Mouse (Mus musculus) inflammation-experienced regulatory T-cells, adult 6 months (primary cell): Measurements from ENCODE around the gene Dok3. TPM values are rescaled to one million over a fixed set of nuclear protein-coding genes. Genes with fewer than 3 reads are reported as not detected.

ENCODE experiments used
- ATAC-seq: one replicate; pipeline ENCODE4 v1.8.0; 2017
- polyA plus RNA-seq, 3 experiments: library from polyadenylated mRNA; unstranded; fragments of 100-300 nt; shearing (Covaris generic); gene quantifications; one replicate each; pipeline ENCODE4 v1.2.1; 2017

The Dok3 gene
- polyA plus RNA-seq, 3 experiments from 2014 or later, result 0.93 to 1.1 (median 1.1) TPM

DNA sequence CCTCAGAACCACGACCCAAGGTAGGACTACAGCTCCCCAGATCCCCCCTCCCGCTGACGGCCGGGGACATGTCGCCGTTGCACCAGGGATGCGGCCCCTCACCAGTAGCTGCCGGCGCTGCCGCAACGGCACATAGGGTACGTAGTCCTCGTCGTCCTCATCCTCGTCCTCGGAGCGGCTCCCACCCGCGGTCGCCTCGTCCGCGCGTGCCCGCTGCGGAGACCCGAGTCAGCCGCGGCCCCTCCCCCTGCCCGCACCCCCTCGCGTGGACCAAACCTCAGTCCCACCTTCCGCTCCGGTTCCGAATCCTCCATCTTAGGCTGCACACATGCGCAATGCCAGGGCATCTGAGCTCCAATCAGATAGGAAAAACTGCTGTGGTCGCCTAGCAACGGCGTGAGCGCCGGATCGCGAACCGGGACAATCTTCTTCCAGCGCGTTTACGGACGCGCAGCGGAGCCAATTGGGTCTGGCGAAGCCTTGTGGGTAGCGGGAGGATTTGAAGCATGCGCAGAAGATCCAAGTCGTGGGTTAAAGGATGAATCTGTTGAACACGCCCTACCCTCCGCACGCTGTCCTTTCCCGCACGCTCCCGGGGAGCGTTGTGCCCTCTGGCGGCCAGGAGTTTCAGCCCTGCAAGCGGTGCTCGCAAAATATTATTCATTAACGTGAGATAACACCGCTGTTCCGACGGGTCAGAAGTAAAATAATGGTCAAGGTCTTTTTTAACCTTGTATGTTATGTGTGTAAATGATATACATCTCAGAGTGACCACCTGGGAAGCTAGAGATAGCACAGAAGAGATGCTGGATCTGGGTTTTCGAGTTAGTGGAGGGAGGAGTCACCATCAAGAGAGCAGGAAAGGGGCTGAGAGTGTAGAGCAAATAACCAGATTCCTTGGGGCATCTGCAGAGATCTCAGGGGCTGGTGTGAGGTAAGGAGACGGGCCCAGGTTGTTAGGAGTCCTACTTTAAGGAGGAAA is 7.4 kb upstream of the Dok3 start, which contains the start of gene Ddx41:
TSS of gene Ddx41 (minus strand) at position 465 of the 982 bp plus-strand sequence.
- peak; percentile 98 for ATAC-seq

DNA sequence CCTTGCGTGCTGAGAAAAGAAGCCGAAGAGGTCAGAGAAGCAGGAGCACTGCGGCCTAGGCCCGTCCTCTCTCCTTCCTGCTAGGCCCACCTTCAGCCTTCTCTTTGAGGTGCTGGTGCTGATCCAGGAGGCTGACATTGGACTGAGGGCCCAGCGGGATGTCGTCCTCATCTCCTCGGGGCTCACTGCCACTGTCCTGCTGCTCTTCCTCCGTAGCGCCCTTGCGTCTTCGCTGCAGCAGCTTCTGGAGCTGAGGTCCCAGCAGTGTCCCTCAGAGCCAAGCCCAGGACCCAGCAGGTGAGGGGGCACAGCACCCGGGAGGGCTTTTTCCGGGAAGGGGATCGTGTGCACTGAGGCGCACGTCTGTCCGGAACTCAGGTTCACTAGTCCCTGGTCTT is 6.7 kb upstream of the Dok3 start:
- ATAC-seq, result no peak

DNA sequence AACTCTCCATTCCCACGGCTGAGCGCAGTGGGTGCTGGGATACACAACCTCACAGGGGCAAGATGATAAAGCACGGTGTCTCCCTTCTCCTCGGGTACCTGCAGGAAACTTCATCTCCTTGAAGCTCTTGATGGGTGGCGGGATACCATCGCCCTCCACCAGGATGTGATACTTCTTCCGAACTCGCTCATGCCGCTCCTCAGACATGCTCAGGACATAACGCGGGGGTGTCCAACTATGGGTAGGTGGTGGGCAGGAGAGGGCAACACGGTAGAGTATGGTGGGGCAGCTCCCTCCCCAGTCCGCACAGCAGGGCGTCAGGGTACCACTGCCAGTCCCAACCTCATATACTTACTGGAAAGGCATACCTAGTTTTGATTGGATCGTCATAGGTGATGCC is 6.1 kb upstream of the Dok3 start:
- no peak for ATAC-seq

DNA sequence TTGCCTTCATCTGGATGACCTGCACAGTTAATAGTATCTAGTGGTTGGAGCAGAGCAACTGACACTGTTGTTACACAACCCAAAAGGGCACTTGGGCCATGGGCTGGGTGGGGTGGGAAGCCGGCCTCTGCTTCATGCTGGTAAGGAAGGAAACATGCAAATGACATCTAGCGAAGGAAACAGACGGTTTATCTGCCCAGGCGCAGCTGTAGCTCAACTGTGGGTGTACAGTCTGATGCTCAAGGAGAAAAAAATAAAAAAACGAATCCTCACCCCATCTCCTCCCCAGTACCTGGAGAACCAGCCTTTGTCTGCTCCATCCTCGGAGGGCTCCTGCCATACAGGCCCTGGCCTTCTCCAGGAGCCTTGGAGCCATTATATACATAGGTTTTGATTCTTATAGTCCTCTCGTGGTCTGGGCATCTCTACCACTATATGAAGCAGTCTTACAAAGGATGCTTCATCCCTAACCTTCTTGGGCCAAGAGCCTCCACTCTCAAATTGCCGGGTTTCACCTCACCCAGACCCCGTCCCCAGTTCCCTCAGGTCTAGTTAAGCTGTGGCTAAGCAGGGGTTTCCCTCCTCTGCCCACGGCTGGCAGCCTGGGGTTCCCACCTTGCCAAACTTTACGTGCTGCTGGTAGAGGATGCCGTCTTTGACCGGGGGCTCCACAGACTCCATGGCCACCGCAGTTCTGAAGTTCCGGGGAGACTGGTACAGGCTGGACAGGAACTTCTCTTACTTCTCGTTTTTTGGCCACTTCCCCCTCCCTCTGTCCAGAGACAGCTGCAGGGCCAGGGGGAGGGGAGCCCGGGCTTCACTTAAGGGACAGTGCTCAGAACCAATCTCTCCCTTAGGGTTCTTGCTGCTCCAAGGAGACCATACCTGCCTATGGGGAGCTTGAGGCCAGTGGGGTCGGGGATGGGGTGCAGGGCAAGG is 993 bp downstream of the Dok3 start:
- ATAC-seq, result no peak

DNA sequence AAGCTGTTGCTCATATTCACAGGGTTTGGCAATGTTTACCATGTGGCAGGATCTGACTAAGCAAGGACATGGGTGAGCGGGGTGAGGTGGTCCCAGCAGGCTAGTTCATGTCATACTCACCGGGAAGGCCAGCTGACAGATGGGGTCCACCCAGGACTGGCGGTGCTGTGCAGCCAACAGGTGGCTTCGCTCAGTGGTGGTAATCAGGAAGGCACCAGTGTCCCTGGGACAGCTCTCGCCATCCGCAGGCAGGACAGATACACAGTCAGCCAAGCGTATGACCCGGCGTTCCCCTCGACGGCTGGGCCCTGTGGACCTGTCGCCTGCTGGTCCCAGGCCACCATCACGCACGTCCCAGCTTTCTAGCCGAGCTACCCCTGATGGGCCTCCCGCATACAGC is 1.9 kb downstream of the Dok3 start:
- ATAC-seq, result no peak

DNA sequence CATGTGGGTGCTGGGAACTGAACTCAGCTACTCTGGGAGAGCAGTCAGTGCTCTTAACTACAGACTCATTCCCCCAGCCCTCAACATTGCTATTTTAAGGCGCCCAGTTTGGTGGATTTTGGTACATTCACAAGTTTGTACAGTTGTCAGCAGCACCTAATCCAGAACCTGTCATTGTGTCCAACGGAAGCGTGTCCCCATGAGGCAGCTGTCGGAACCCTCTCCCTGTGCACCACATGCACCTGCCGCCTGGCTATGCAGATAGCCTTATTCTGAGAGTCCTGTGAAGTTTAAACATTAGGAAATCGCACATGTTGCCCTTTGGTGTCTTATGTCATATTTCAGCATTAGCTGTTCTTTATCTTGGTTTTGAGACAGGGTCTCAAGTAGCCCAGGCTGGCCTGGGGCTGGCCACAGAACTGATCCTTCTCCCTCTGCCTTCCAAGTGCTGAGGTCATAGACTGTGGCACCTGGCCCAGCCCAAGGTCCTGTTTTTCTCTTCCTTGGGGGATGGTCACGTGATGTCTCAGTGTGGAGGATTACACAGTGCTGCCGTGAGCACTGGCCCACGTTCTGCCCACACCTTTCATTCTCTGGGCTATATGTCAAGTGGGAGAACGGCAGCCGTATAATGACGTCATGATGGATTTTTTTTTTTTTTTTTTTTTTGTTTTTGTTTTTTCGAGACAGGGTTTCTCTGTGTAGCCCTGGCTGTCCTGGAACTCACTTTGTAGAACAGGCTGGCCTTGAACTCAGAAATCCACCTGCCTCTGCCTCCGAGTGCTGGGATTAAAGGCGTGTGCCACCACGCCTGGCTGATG is 3.2 kb downstream of the Dok3 start:
- ATAC-seq, result no peak

DNA sequence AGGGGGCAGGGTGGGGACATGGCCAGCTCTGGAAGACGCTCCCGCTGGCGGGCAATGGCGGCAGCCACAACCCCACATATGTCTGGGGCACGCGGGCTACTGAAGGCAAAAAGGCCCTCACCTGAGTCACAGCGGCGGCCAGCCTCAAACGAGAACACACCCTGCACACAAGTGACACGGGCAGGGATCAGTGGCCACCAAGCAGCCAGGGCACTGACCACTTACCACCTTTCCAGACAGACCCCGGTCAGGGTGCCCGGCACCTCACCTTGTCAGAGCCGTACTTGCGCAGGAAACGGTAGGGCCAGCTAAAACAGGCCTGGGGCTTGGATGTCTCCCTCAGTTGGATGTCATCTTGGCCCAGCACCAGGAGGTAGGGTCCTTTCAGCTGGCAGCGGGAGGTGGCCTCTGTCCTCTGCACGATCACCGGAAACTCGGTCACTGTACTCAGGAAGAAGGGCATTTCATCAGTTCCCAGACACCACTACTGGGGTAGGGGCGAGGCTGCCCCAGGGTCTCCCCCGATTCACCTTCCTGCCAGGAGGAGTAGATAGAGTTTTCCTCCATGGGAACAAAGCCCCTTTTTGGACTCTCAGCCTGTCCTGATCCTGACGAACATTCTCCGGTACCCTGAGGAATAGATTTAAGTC is 5.0 kb downstream of the Dok3 start:
- ATAC-seq, result no peak

DNA sequence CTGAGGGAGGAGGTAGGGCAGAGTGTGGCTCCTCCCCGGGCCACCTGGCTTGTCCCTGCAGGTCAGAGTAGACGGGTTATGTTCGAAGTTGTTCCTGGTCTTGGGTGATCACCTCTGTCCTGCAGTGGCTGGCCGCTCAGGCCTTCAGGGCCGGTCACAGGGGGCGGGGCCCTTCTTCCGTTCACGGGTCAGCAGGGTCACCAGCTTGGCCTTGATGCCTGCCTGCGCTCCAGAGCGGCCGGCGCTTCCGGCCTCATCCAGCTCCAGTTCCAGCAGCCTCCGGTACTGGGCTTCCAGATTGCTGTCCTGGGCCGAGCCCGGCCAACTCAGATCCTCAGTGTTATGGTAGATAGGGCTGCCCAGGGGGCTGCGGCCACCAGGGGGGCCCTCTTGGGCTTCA is 5.8 kb downstream of the Dok3 start:
- ATAC-seq, result no peak

DNA sequence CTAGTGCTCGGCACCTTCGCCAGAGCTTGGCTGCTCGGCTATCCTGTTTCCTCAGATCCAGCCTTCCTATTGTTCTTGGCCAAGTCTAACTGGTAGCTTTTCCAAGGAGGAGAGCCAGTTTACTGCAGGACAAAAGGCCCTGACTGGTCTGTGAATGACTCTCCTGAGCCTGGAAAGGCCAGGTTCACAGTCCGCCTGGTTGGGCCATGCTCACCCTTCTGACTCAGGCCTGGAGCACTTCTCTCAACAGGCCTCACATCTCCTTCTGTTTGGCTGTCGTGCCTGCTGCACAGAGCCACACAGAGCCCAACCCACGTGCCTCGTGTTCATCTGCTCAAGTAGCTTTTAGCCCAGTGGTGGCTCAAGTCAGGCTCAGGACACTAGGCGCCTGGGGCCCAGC is 6.4 kb downstream of the Dok3 start:
- no peak for ATAC-seq

DNA sequence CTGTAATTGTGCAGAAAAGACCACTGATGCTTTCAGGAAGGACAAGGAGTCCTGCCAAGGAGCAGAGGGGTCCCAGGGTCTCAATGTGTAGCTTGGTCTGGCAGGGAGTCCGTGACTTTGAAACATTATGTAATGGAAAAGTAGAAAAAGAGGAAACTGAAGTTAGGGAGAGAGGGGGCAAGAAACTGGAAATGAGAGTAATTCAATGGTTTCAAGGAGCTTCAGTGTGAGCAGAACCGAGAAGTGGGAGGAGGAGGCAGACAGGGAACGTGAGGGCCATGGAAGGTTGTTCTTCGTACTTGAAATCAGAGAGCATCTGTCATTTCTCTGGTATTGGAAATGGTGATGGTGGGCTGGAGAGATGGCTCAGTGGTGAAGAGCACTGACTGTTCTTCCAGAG is 9.5 kb downstream of the Dok3 start:
- no peak for ATAC-seq

DNA sequence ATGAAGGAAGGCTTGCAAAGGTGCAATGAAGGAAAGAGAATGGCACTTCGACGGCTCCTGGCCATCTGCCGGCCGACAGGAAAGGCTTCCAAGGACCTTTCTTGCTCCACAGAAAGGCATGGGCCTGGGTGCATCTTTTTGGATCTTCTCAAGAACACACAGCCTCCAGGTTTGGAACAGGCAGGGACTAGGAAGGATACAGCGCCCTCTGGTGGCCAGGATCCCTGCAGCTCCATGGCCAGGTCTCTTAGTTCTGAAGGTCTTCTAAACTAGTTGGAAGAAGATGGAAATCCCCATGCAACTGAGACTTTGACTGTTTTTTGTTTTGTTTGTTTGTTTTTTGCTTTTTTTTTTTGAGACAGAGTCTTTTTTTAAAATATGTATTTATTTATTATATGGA is 12.1 kb downstream of the Dok3 start:
- ATAC-seq, result peak; percentile 35

DNA sequence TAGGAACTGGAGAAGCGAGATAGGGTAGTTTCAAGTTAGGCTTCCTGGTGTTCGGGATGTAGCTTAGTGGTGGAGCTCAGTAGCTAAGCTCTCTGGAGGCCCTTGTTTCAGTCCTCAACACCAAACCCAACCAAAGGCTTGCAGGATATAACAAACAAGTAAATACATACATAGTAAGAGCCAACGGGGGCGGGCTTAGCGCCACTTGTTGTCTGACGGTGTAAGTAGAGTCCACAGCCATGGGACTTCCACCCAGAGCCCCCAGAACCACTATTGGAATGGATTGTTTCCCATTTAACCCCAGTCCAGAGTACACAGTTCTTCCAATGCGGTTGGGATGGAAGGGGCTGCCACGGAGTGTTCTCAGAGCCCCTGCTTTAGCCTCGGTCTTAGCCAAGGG is 15.3 kb downstream of the Dok3 start:
- no peak for ATAC-seq

DNA sequence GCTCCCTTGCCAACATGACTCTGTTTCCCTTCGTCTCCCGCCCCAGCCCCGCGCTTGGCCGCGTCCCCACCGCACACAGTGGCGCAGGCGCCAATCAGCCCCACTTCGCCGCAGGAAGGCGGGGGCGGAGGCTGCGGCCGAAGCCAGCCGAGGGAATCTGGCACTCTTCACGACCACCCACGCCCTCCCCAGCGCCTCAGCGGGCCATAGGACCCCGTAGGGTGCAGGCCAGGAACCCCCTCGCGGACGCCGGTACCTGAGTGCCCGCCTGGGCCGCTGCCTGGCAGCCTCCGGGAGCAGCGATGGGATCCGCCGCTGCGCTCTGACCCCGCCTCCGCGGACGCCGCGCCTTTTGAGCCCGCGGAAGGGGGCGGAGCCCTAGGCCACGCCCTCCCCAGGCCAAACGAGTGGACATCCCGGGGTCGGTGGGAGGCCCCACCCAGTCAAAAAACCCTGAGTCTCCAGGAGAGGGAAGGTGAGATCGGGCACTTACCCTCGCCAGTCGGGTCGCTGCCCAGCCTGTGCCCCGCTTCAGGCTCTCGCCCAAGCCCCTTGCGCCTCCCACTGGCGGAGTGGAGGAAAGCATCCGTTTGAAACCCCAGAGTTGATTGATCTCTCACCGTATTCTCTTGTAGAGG is 15.9 kb downstream of the Dok3 start, which contains the start of gene Pdlim7:
TSS of gene Pdlim7 (minus strand) at position 566 of the 638 bp plus-strand sequence.
- peak; percentile 83 for ATAC-seq

DNA sequence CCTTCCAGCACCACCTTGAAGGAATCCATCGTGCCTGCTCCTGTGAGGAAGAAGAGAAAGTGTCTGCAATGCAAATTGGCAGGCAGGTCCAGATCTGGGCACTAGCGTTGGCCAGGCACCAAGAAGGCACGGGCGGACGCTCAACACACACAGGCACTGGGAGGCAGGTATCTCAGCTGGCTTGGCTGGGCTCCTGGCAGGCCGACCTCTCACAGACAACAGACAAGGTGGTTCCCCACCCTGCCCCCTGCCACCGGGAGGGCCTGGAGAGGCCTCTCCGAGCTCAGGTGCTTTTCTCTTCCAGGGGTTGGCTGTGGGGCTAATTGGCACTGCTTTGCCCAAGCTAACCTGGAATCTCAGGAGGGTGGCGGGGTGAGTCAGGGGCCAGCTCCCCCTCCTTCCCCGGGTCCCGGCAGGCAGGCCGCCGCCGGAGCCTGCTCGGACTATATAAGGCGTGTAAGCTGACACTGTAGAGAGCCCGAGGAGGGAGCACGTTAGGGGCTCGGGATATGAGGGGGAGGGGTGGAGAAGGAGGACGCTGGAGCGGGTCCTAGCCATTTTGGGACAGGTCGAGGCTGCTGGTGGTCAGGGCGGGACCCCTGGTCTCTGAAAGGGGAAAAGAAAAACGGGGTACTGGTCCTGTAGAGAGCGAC is 16.6 kb downstream of the Dok3 start:
- no peak for ATAC-seq

DNA sequence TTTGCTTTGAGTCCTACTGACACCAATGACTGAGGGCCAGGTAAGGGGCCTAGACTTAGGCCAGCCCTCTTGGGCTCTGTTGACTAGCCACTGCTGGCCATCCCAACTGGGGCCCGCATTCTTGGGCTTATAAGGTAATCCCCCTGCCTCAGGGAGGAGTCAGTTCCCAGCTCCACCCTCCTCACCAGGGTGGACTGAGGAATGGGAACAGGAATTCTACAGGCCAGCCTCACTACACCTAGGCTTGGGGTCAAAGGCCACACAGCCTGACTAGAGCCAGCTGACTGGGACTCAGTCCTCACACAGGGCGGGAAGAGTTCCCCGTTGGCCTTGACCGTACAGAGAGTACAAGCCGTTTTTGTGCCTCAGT is 17.6 kb downstream of the Dok3 start:
- no peak for ATAC-seq

DNA sequence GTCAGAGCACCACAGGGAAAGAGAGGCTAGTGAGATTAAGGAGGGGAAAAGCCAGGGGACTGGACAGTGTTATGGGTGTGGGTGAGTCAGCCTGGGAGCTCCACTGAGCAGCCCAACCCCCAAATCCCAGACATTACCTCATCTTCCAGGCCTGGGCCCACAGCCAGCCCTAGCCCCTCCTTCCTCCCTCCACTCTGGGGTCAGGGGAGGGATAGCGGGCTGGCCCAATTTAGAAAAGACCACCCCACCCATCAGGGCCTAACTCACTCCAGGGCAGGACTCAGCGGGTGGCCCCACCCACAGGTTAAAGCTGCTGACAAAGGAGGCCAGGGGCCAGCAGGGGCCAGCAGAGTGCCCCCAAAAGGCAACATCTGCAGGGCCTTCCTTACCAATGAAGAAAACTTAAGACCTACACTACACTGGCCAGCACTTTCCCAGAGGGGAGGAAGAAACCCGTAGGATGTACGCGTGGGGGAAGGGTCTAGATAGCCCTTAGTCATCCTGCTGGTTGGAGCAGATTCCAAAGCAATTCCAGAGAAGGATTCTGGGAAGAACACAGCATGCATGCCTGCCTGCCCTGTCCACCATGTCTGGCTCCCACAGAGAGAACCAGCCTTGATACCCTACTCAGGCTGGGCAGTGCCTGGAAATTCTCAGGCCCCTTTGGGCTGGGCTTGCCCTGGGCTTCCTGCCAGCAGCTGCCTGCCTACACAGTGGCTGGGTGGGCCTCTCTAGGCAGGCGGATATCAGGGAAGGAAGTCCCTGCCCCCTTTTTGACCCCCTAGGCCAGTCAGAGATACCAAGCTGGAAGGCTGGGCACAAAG is 18.2 kb downstream of the Dok3 start:
- no peak for ATAC-seq

DNA sequence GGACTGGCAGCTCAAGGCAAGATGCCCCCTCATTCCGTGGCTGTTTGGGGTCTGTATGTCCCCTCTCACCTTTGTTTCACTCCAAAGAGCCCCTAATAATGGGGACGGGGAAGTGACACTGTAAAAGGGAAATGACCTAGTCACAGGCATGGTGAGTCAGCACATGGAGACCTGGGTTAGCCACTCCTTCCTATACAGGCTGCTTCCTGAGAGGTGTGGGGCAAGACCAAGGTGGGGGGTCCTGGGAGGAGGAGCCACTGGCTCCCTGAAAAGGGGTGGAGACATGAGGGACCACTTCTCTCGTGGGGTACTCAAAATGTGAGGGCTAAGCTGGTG is 18.8 kb downstream of the Dok3 start:
- no peak for ATAC-seq

DNA sequence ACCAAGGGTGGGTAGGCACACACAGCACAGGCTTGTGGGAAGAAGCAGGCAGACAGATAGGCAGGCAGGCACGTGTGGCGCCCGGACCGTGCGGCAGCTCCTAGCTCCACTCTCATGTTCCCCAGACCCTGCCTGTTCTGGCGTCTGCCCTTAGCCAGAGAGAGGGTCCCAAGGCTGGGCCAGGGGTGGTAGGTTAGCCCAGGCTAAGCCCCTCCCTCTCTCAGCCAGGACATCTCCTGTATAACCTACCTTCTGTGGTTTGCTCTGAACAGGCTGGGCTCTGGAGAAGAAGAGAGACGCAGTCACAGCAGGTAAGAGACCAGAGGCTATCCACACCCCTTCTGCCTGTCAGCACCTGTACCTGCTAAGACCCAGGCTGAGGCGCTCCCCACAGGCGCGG is 20.6 kb downstream of the Dok3 start:
- ATAC-seq, result no peak

DNA sequence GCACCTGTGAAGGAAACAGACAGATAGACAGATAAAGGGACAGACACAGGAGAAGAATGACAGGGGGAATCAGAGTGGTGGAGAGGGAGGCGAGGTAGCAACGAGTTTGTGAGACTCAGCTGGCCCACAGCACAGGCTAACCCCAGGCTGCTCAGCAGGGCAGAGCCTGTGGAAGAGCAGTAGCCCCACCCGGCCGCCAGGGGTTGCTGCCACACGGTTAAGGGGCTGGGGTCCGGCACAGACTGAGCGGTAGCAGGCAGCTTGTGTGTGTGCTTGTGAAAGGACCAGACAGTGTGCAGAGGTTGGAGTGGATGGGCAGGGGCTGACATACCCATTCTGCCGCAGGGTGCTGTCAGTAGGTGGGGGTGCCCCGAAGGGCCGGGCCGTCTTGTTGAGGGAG is 21.2 kb downstream of the Dok3 start:
- no peak for ATAC-seq

DNA sequence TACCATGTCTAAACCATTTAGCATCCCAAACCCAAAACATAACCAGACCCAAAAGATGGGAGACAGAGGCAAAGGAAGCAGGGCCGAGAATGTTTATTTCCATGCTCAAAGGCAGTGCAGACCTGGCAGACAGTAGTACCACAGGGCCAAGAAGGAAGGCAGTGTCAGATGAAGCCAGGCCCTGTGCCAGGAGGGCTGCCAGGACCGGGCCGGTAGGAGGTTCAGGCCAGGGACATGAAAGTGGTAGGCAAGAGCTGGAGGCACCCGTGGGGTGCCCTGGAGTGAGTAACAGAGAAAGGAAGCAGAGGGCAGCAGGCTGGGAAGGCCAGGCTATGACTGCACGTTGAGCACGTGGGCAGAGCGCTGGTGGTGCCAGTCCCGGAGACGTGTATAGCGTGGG is 22.4 kb downstream of the Dok3 start:
- ATAC-seq, result no peak
